Mouse (Mus musculus) megakaryocyte, embryonic 14.5 days (primary cell): ENCODE measurements around the gene Tada2b.

Experiments used
- FLI1 ChIP-seq: IDR thresholded peaks from 2 replicates; pipeline ENCODE4 v1.6.1; 2012; ENCODE audit warnings: low read length, inconsistent platforms, mixed read lengths
- GATA1 ChIP-seq: IDR thresholded peaks from 3 replicates; pipeline ENCODE4 v1.6.1; 2012; ENCODE audit warnings: mixed read lengths, low read length, inconsistent platforms, borderline replicate concordance

- no peak for TF ChIP-seq FLI1
- no peak for TF ChIP-seq GATA1
These were observed 56.3 kb downstream of the Tada2b start for GRCm38 (mm10) chr5:36427831-36428230.
